Mouse (Mus musculus): Measurements from ENCODE around the gene Olfr427. TPM values are rescaled to one million over a fixed set of nuclear protein-coding genes. Genes with fewer than 3 reads are reported as not detected.

The Olfr427 gene
- polyA plus RNA-seq, 1 experiment = not detected

DNA sequence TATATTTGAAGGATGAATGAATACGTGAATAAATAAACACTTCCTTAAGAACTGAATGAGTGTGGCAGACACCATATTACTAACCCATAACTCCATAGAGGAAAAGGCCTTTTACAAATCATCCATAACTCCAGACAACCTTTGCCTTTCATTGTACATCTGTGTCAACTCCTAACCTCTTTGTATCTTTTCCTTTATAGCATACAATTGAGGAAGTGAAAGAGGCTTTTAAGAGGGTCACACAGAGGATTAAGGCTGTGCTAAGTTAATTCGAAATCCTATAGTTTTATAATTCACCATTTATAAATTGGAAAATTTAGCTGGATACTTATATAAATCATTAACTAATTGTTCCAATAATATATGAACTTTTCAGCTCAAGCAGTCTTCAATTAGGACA, 41.4 kb upstream of the Olfr427 start:
- Histone ChIP-seq H3K27me3 (ENCODE audit: control insufficient read depth, insufficient read depth, low read length) (no peaks in the 10 kb centered on the region), H3K4me3 (replicated peaks; ENCODE audit: insufficient read depth, low read depth, low read length) (no peak overlapping the region), H3K4me1 (ENCODE audit: control insufficient read depth, insufficient read depth, low read length) (no peaks in the 10 kb centered on the region), H3K27ac (ENCODE audit: insufficient read depth, low read length) (no peak overlapping the region)
- TF ChIP-seq POLR2A (IDR thresholded peaks at IDR 0.05; ENCODE audit: borderline replicate concordance, insufficient read depth, low read length) = no peak
- no peak for TF ChIP-seq CTCF (IDR thresholded peaks at IDR 0.05; ENCODE audit: borderline replicate concordance, insufficient read depth, low read depth, low read length)
- DNase-seq = no peak
- WGBS = 87% methylated on average over 2 of the region's 2 CpGs

- no peak for TF ChIP-seq POLR2A (IDR thresholded peaks at IDR 0.05; ENCODE audit: borderline replicate concordance, insufficient read depth, low read length)
- TF ChIP-seq CTCF (IDR thresholded peaks at IDR 0.05; ENCODE audit: borderline replicate concordance, insufficient read depth, low read depth, low read length) = no peak
- Histone ChIP-seq H3K27me3 (ENCODE audit: control insufficient read depth, insufficient read depth, low read length) (no peaks in the 10 kb centered on the region), H3K4me1 (ENCODE audit: control insufficient read depth, insufficient read depth, low read length) (no peaks in the 10 kb centered on the region), H3K27ac (ENCODE audit: insufficient read depth, low read length) (no peak within 1 kb of the TSS), H3K4me3 (replicated peaks; ENCODE audit: insufficient read depth, low read depth, low read length) (no peak within 1 kb of the TSS)
- WGBS = 91% methylated on average over 3 of the region's 3 CpGs
- DNase-seq = no peak
Observed at GRCm38 (mm10) chr1:174066305-174066704, 30.4 kb upstream of the Olfr427 start, which contains the start of gene Olfr430. Olfr430 (plus strand) TSS chr1:174066605.

DNA sequence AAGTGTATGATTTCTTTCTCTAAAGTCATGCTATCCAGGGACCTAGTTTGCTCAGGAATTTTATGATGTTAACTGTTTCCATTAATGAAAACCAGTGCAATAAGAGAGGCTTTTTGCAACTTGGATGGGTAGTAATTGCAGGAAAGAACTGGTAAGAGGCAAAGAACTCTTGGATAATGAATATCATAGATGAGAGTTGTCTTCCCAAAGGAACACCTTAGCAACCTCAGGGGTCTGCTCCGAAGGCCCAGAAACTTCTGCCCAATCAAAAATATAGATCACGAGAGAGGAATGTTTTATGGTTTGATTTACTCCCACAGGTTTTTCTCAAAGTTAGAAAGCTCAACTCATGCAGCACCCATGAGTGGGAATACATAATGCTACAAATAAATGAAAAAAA, 12.7 kb upstream of the Olfr427 start, which contains the start of gene Olfr429:
TSS of gene Olfr429 (plus strand) at position 301 of the 400 bp plus-strand sequence.
- Histone ChIP-seq H3K27ac (ENCODE audit: insufficient read depth, low read length) (no peak within 1 kb of the TSS), H3K4me1 (ENCODE audit: control insufficient read depth, insufficient read depth, low read length) (no peaks in the 10 kb centered on the region), H3K27me3 (ENCODE audit: control insufficient read depth, insufficient read depth, low read length) (no peaks in the 10 kb centered on the region), H3K4me3 (replicated peaks; ENCODE audit: insufficient read depth, low read depth, low read length) (no peak within 1 kb of the TSS)
- WGBS = 96% methylated on average over 2 of the region's 2 CpGs
- DNase-seq = no peak
- TF ChIP-seq POLR2A (IDR thresholded peaks at IDR 0.05; ENCODE audit: borderline replicate concordance, insufficient read depth, low read length) (no peak), CTCF (IDR thresholded peaks at IDR 0.05; ENCODE audit: borderline replicate concordance, insufficient read depth, low read depth, low read length) (no peak)

DNA sequence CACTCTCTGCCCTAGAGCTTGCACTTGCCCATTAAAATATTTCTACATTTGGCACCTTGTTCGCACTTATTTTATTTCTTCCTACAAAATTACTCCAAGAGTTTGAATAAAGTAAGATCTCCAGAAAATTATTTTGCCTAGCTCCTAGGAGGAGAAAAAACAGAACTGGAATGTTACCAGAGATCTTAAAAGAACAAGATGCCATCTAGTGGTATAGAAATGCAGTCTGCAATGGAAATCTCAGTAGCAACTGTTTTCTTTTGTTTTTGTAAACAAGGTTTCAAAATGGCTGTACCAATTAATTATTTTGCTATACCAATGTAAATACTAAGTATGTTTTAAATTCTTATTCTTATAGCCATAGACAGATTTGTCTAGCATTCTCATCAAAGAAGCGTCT, 7.0 kb downstream of the Olfr427 start:
- 68% methylated on average over 2 of the region's 2 CpGs for WGBS
- no peak for DNase-seq
- H3K27ac ChIP-seq (ENCODE audit: insufficient read depth, low read length) = no peak overlapping the region
- no peaks in the 10 kb centered on the region for H3K27me3 ChIP-seq (ENCODE audit: control insufficient read depth, insufficient read depth, low read length)
- TF ChIP-seq CTCF (IDR thresholded peaks at IDR 0.05; ENCODE audit: borderline replicate concordance, insufficient read depth, low read depth, low read length) = no peak
- no peak for TF ChIP-seq POLR2A (IDR thresholded peaks at IDR 0.05; ENCODE audit: borderline replicate concordance, insufficient read depth, low read length)
- no peak overlapping the region for H3K4me3 ChIP-seq (replicated peaks; ENCODE audit: insufficient read depth, low read depth, low read length)
- H3K4me1 ChIP-seq (ENCODE audit: control insufficient read depth, insufficient read depth, low read length) = no peaks in the 10 kb centered on the region

GRCm38 (mm10) chr1:174121062-174121461, 24.4 kb downstream of the Olfr427 start, which contains the start of gene Olfr231:
Olfr231 (minus strand) TSS chr1:174121162.
- Histone ChIP-seq H3K27ac (ENCODE audit: insufficient read depth, low read length) (no peak within 1 kb of the TSS), H3K4me1 (ENCODE audit: control insufficient read depth, insufficient read depth, low read length) (no peaks in the 10 kb centered on the region), H3K27me3 (ENCODE audit: control insufficient read depth, insufficient read depth, low read length) (no peaks in the 10 kb centered on the region), H3K4me3 (replicated peaks; ENCODE audit: insufficient read depth, low read depth, low read length) (no peak within 1 kb of the TSS)
- no peak for DNase-seq
- WGBS = 56% methylated on average over 2 of the region's 2 CpGs
- TF ChIP-seq POLR2A (IDR thresholded peaks at IDR 0.05; ENCODE audit: borderline replicate concordance, insufficient read depth, low read length) (no peak), CTCF (IDR thresholded peaks at IDR 0.05; ENCODE audit: borderline replicate concordance, insufficient read depth, low read depth, low read length) (no peak)

- H3K4me1 ChIP-seq (ENCODE audit: control insufficient read depth, insufficient read depth, low read length) = no peaks in the 10 kb centered on the region
- H3K4me3 ChIP-seq (replicated peaks; ENCODE audit: insufficient read depth, low read depth, low read length) = no peak within 1 kb of the TSS
- DNase-seq = no peak
- no peak for TF ChIP-seq CTCF (IDR thresholded peaks at IDR 0.05; ENCODE audit: borderline replicate concordance, insufficient read depth, low read depth, low read length)
- no peak for TF ChIP-seq POLR2A (IDR thresholded peaks at IDR 0.05; ENCODE audit: borderline replicate concordance, insufficient read depth, low read length)
- 88% methylated on average over 3 of the region's 3 CpGs for WGBS
- no peak within 1 kb of the TSS for H3K27ac ChIP-seq (ENCODE audit: insufficient read depth, low read length)
- H3K27me3 ChIP-seq (ENCODE audit: control insufficient read depth, insufficient read depth, low read length) = no peaks in the 10 kb centered on the region
Observed at GRCm38 (mm10) chr1:174131217-174131616, 34.5 kb downstream of the Olfr427 start, which contains the start of gene Olfr424. Olfr424 (plus strand) TSS chr1:174131517.

- WGBS = 84% methylated on average over 3 of the region's 3 CpGs
- TF ChIP-seq POLR2A (IDR thresholded peaks at IDR 0.05; ENCODE audit: borderline replicate concordance, insufficient read depth, low read length) (no peak), CTCF (IDR thresholded peaks at IDR 0.05; ENCODE audit: borderline replicate concordance, insufficient read depth, low read depth, low read length) (no peak)
- no peaks in the 10 kb centered on the region for H3K27me3 ChIP-seq (ENCODE audit: control insufficient read depth, insufficient read depth, low read length)
- DNase-seq = no peak
- no peaks in the 10 kb centered on the region for H3K4me1 ChIP-seq (ENCODE audit: control insufficient read depth, insufficient read depth, low read length)
- H3K27ac ChIP-seq (ENCODE audit: insufficient read depth, low read length) = no peak overlapping the region
- H3K4me3 ChIP-seq (replicated peaks; ENCODE audit: insufficient read depth, low read depth, low read length) = no peak overlapping the region
Observed at GRCm38 (mm10) chr1:174131999-174132398, 35.3 kb downstream of the Olfr427 start.

GRCm38 (mm10) chr1:174141384-174141783, 44.7 kb downstream of the Olfr427 start:
- Histone ChIP-seq H3K4me3 (replicated peaks; ENCODE audit: insufficient read depth, low read depth, low read length) (no peak overlapping the region), H3K27me3 (ENCODE audit: control insufficient read depth, insufficient read depth, low read length) (no peaks in the 10 kb centered on the region), H3K27ac (ENCODE audit: insufficient read depth, low read length) (no peak overlapping the region), H3K4me1 (ENCODE audit: control insufficient read depth, insufficient read depth, low read length) (no peaks in the 10 kb centered on the region)
- no peak for DNase-seq
- no peak for TF ChIP-seq POLR2A (IDR thresholded peaks at IDR 0.05; ENCODE audit: borderline replicate concordance, insufficient read depth, low read length)
- no peak for TF ChIP-seq CTCF (IDR thresholded peaks at IDR 0.05; ENCODE audit: borderline replicate concordance, insufficient read depth, low read depth, low read length)
- WGBS = 78% methylated on average over 2 of the region's 2 CpGs

Data from cerebellum, adult 2 months (tissue).